ENCODE assay signal across 9 mouse cellular contexts in genomic region chr19:10714682-10715475, GRCm38 (mm10). TPM values are rescaled to one million over a fixed set of nuclear protein-coding genes. Genes with fewer than 3 reads are reported as not detected.
DNase-seq lines count a peak whose midpoint lies in the region; ATAC-seq and TF ChIP-seq lines count a peak whose summit lies in the region.
"Had no signal": no experiment of that assay in that cellular context is flagged by ENCODE, and none has a peak within 500 bp of the region (broad histone marks: within the 10 kb centered on the region; RNA-seq: fewer than 3 reads in every experiment).

No protein-coding gene starts in this region.

- peak; percentile 48; the same call in 1 of the 2 replicates for ATAC-seq in common myeloid progenitor, adult 5-6 weeks (replicated peaks; ENCODE audit: low read depth, poor library complexity, severe bottlenecking)

- peak; percentile 81 for DNase-seq in CD4-positive helper T cell, adult 2 months (ENCODE audit: low read depth, low spot score)
- peak; percentile 79 for DNase-seq in R1 (ENCODE audit: low read depth, low spot score)
- peak; percentile 67 for DNase-seq in gastrocnemius, postnatal 14 days
- peak; percentile 86 to 88 for DNase-seq in kidney, postnatal 4 days
- DNase-seq in lung, adult 2 months = peak; percentile 64
- DNase-seq in retina, postnatal 7 days (ENCODE audit: low read depth, low spot score) = peak; percentile 71
- DNase-seq in thymus, postnatal 4 days = peak; percentile 93

- 50% methylated on average over 4 of the region's 4 CpGs for WGBS in lung, adult 2 months

- H3K4me3 ChIP-seq in lung, adult 2 months (replicated peaks; ENCODE audit: extremely low read depth, low read depth, low read length) = no peak overlapping the region
- H3K4me3 ChIP-seq: heart, embryonic 15.5 days had no signal

- no peak for TF ChIP-seq POLR2A in lung, adult 2 months (IDR thresholded peaks at IDR 0.05; ENCODE audit: borderline replicate concordance, extremely low read depth, low read depth, low read length)

- intact Hi-C loops in gastrocnemius, postnatal 14 days (cut with DNase I; ENCODE audit: low total_unique reads) = loop anchor here (5.0 kb wide), 4 partner anchors 43 to 247 kb away; no protein-coding TSS in a partner anchor

- TF ChIP-seq CTCF in lung, adult 2 months (IDR thresholded peaks at IDR 0.05; ENCODE audit: insufficient read depth, low read length) = peak; percentile 82

- no peaks in the 10 kb centered on the region; the same call in 1 of the 2 replicates for H3K4me1 ChIP-seq in lung, adult 2 months (ENCODE audit: control insufficient read depth, insufficient read depth, low read length)

RNA-seq across cellular contexts. Expression of gene Cd5, which starts 23.9 kb away (rescaled TPM):
- total RNA-seq in common myeloid progenitor, adult 5-6 weeks (2017) = 0.53 TPM in 1 of 2 replicates, not detected in the other
- total RNA-seq in gastrocnemius, postnatal 14 days (2021) = not detected
- 2.4 and 4.4 TPM in 2 replicates for polyA plus RNA-seq in lung, adult 2 months (2012; rRNA removed)

RNA-seq across cellular contexts. Expression of gene Vps37c, which starts 26.3 kb away (rescaled TPM):
- 6.5 and 11.5 TPM in 2 replicates for total RNA-seq in common myeloid progenitor, adult 5-6 weeks (2017)
- 10 to 100 TPM; 15.2 to 22.0 TPM for total RNA-seq in gastrocnemius, postnatal 14 days (2021)
- 33.0 and 39.3 TPM in 2 replicates for polyA plus RNA-seq in lung, adult 2 months (2012; rRNA removed)

RNA-seq across cellular contexts. Expression of gene Pga5, which starts 37.0 kb away (rescaled TPM):
- total RNA-seq in common myeloid progenitor, adult 5-6 weeks (2017) = not detected in 2 replicates
- total RNA-seq in gastrocnemius, postnatal 14 days (2021) = not detected
- not detected in 2 replicates for polyA plus RNA-seq in lung, adult 2 months (2012; rRNA removed)
- polyA plus RNA-seq: heart, embryonic 15.5 days had no signal
